Mouse (Mus musculus) lung, adult 2 months (tissue): ENCODE measurements at regions not wholly inside any gene's neighbourhood (a gene's known extent, or its start where the extent isn't known, plus 50 kb on each side); places are given as distances from the start of the nearest gene placed in this dataset.

ENCODE experiments used
- CTCF ChIP-seq: fragments of 200-500 bp; IDR thresholded peaks from 2 replicates; pipeline ENCODE4 v1.5.1; 2011; ENCODE audit warnings: mild to moderate bottlenecking, low read length, control low read depth; ENCODE audit not compliant: insufficient read depth
- POLR2A ChIP-seq: fragments of 200-500 bp; IDR thresholded peaks from 2 replicates; pipeline ENCODE4 v1.6.1; 2011; ENCODE audit warnings: low read depth, mild to moderate bottlenecking, control low read depth, low read length, borderline replicate concordance; ENCODE audit errors: extremely low read depth

DNA sequence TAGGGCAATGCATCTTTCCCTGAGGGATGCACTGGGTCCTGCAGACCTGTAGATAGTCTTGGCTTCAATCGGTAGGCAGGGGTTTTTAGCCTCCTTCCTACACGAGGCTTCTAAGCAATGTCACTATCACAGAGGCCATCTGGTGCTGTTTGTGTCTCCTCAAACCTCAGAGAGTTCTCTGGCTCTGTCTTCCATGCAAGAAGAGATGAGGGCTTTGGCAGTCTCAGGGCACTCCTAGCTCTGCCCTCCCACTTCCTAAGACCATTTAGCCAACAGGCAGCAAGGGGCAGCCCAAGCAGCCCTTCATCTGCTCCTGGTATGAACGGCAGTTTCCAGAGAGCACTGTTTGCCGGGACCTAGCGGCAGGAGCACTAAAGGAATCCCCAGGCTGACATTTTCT lies 122.6 kb downstream of the Aipl1 start:
- no peak for TF ChIP-seq POLR2A
- TF ChIP-seq CTCF: no peak
